In the genomic region with DNA sequence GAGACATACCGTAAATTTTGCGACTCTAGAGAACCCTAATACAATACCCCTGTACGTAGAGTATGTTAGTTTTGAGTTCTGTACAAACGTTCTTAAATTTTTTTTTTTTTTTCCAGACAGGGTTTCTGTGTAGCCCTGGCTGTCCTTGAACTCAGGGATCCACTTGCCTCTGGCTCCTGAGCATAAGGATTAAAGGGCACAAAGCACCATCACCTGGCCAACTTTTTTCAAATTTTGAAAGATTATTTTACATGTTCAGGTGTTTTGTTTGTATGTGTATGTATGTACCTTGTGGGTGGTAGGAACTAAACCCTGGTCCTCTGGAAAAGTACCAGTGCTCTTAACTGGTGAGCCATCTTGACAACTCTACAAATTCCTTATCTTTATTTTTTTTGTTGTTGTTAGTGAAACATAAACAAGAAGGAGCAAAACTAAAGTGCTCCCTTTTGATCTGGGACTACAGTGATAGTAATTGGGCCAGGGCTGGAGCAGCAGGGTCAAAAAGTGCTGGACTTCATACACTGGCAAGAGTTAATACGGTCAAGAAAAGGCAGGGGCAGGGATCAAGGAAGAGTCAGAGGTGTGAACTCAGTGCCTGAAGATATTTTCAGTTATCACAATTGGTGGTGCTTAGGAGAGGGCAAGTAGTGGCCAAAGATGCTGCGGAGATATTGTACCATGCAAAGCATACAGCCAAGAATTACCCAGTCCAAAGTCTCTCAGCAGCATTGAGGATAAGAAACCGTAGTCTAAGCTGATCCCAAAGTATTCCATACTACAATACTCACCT, we compare ENCODE assay signal across 8 mouse cellular contexts. TPM values are rescaled to one million over a fixed set of nuclear protein-coding genes. Genes with fewer than 3 reads are reported as not detected.
DNase-seq lines count a peak whose midpoint lies in the region; ATAC-seq and TF ChIP-seq lines count a peak whose summit lies in the region.

No protein-coding gene starts in this region.

- no peaks in the 10 kb centered on the region for H3K9me3 ChIP-seq in hindbrain, postnatal 0 days (ENCODE audit: low read length)

- WGBS in cerebellum, adult 2 months = 80% methylated on average over 7 of the region's 7 CpGs
- WGBS in hindbrain, postnatal 0 days = 94% methylated on average over 7 of the region's 7 CpGs

- no peaks in the 10 kb centered on the region for H3K27me3 ChIP-seq in cerebellum, adult 2 months (ENCODE audit: control insufficient read depth, insufficient read depth, low read length)
- no peaks in the 10 kb centered on the region for H3K27me3 ChIP-seq in hindbrain, postnatal 0 days (ENCODE audit: insufficient read depth, low read length)
- no peaks in the 10 kb centered on the region for H3K27me3 ChIP-seq in myocyte (ENCODE audit: control insufficient read depth, insufficient read depth, insufficient read length)

- no peak overlapping the region for H3K4me3 ChIP-seq in cerebellum, adult 2 months (replicated peaks; ENCODE audit: insufficient read depth, low read depth, low read length)
- peak overlapping the region; percentile 81 for H3K4me3 ChIP-seq in left cerebral cortex, adult 2 months
- no peak overlapping the region for H3K4me3 ChIP-seq in hindbrain, postnatal 0 days (ENCODE audit: low read length)
- H3K4me3 ChIP-seq in myocyte = peak overlapping the region; percentile 64

- H3ac ChIP-seq in myocyte (ENCODE audit: control insufficient read depth, insufficient read length) = no peak overlapping the region

- H3K27ac ChIP-seq in cerebellum, adult 2 months (ENCODE audit: insufficient read depth, low read length) = 0 out of 2 replicates have a peak overlapping the region, but pooled peaks have one; percentile 40
- no peak overlapping the region for H3K27ac ChIP-seq in left cerebral cortex, adult 2 months
- no peak overlapping the region for H3K27ac ChIP-seq in hindbrain, postnatal 0 days

- H3K9ac ChIP-seq in hindbrain, postnatal 0 days (replicated peaks; ENCODE audit: low read length) = no peak overlapping the region; the same call in 1 of the 2 replicates

- no peak for TF ChIP-seq POLR2A in cerebellum, adult 2 months (IDR thresholded peaks at IDR 0.05; ENCODE audit: borderline replicate concordance, insufficient read depth, low read length)
- TF ChIP-seq POLR2A in myocyte (IDR thresholded peaks at IDR 0.05; ENCODE audit: insufficient read length, low read depth) = no peak

- ATAC-seq in hindbrain, postnatal 0 days = no peak
- ATAC-seq in erythroid progenitor cell, adult 5-6 weeks (replicated peaks; ENCODE audit: low FRiP score, poor library complexity, severe bottlenecking) = no peak

- intact Hi-C loops in left cerebral cortex, adult 2 months (cut with DNase I) = no loop called here

- TF ChIP-seq CTCF in cerebellum, adult 2 months (IDR thresholded peaks at IDR 0.05; ENCODE audit: borderline replicate concordance, insufficient read depth, low read depth, low read length) = no peak
- no peak for TF ChIP-seq CTCF in left cerebral cortex, adult 2 months (IDR thresholded peaks at IDR 0.05)
- TF ChIP-seq CTCF in hindbrain, postnatal 0 days (IDR thresholded peaks at IDR 0.05; ENCODE audit: low read depth) = no peak

- peaks cover 5% of the 10 kb centered on the region for H3K4me1 ChIP-seq in cerebellum, adult 2 months (ENCODE audit: control insufficient read depth, insufficient read depth, low read length)
- H3K4me1 ChIP-seq in hindbrain, postnatal 0 days (ENCODE audit: insufficient read depth, low read length) = peaks cover 11% of the 10 kb centered on the region; the same call in 1 of the 2 replicates

- H3K4me2 ChIP-seq in hindbrain, postnatal 0 days (ENCODE audit: low read depth, low read length) = peak overlapping the region; percentile 78; the same call in 1 of the 2 replicates
- H3K4me2 ChIP-seq in myocyte (ENCODE audit: low read depth) = peak overlapping the region; percentile 74

- DNase-seq in cerebellum, adult 2 months = no peak
- no peak for DNase-seq in cerebellum, adult 9-10 months
- DNase-seq in left cerebral cortex, adult 2 months (ENCODE audit: extremely low spot score in 1 of 2, low spot score in 2 of 2) = no peak
- no peak for DNase-seq in left cerebral cortex, adult 8-10 months (ENCODE audit: low spot score in 2 of 2)
- no peak for DNase-seq in hindbrain, postnatal 0 days (ENCODE audit: low spot score)
- no peak for DNase-seq in thymus, postnatal 25 days

- H3K79me2 ChIP-seq in myocyte (ENCODE audit: control insufficient read depth, insufficient read depth) = peaks cover 42% of the 10 kb centered on the region

- no peaks in the 10 kb centered on the region for H3K36me3 ChIP-seq in hindbrain, postnatal 0 days (ENCODE audit: insufficient read depth, low read length)
- H3K36me3 ChIP-seq in myocyte (ENCODE audit: control insufficient read depth, insufficient read depth) = peaks cover 5% of the 10 kb centered on the region

TF ChIP-seq in myocyte, 11 proteins besides CTCF, POLR2A, EP300 and RAD21:
- TF ChIP-seq MAX (IDR thresholded peaks at IDR 0.05; ENCODE audit: low read depth) (no peak), MYOG (IDR thresholded peaks at IDR 0.05; ENCODE audit: control insufficient read depth in 1 of 3, insufficient read depth in 1 of 3, insufficient read length in 2 of 3, low read depth in 2 of 3) (no peak), TCF3 (IDR thresholded peaks at IDR 0.05; ENCODE audit: insufficient read length, low read depth) (no peak), TCF12 (IDR thresholded peaks at IDR 0.05; ENCODE audit: insufficient read depth, poor library complexity, severe bottlenecking) (no peak), CEBPB (IDR thresholded peaks at IDR 0.05; ENCODE audit: insufficient read depth, poor library complexity, severe bottlenecking) (no peak), SRF (IDR thresholded peaks at IDR 0.05; ENCODE audit: control insufficient read depth, insufficient read length, low read depth) (no peak), USF1 (IDR thresholded peaks at IDR 0.05; ENCODE audit: low read depth) (no peak), MYOD1 (IDR thresholded peaks at IDR 0.05; ENCODE audit: control insufficient read depth in 1 of 3, insufficient read length in 2 of 3, low read depth in 2 of 3) (no peak), POLR2AphosphoS2 (IDR thresholded peaks at IDR 0.05; ENCODE audit: insufficient read length, low read depth) (no peak), E2F4 (IDR thresholded peaks at IDR 0.05; ENCODE audit: insufficient read depth) (no peak), REST (IDR thresholded peaks at IDR 0.05; ENCODE audit: insufficient read depth, insufficient read length) (no peak)
TF ChIP-seq in myocyte: peak in this region for 0.

RNA-seq across cellular contexts. Expression of gene Dnajb4, which starts 1.8 kb away (rescaled TPM):
- polyA plus RNA-seq in cerebellum, adult 2 months (2012; rRNA removed) = 45.2 and 49.1 TPM in 2 replicates
- total RNA-seq in left cerebral cortex, adult 2 months (2021) = 10 to 100 TPM; 75.4 to 78.2 TPM
- 10 to 100 TPM; 62.7 to 70.1 (median 65.9) TPM for total RNA-seq in left cerebral cortex, adult 8-10 months (2022)
- total RNA-seq in hindbrain, postnatal 0 days (2014; rRNA removed) = 26.5 and 40.8 TPM in 2 replicates
- 47.8 and 49.0 TPM in 2 replicates for polyA plus RNA-seq in hindbrain, postnatal 0 days (2015; fragmentation: Nextera tagmentation; extraction: Ambion mirVana)
- 8.1 TPM for polyA plus RNA-seq in myocyte (2012; fragmentation: generic; extraction: Trizol)
- 106 and 107 TPM in 2 replicates for total RNA-seq in erythroid progenitor cell, adult 5-6 weeks (2015; ENCODE audit: low replicate concordance)
- total RNA-seq in erythroid progenitor cell, adult 5-6 weeks (2017; ENCODE audit: low replicate concordance) = 101 and 164 TPM in 2 replicates

RNA-seq across cellular contexts. Expression of gene Fubp1, which starts 1.9 kb away (rescaled TPM):
- polyA plus RNA-seq in cerebellum, adult 2 months (2012; rRNA removed) = 94.5 and 110 TPM in 2 replicates
- total RNA-seq in left cerebral cortex, adult 2 months (2021) = 100 to 1,000 TPM; 131 to 132 TPM
- 100 to 1,000 TPM in 3 of 4 experiments, 10 to 100 TPM in 1; 98.9 to 115 (median 104) TPM for total RNA-seq in left cerebral cortex, adult 8-10 months (2022)
- total RNA-seq in hindbrain, postnatal 0 days (2014; rRNA removed) = 139 and 148 TPM in 2 replicates
- polyA plus RNA-seq in hindbrain, postnatal 0 days (2015; fragmentation: Nextera tagmentation; extraction: Ambion mirVana) = 130 and 139 TPM in 2 replicates
- 27.9 TPM for polyA plus RNA-seq in myocyte (2012; fragmentation: generic; extraction: Trizol)
- 152 and 157 TPM in 2 replicates for total RNA-seq in erythroid progenitor cell, adult 5-6 weeks (2015; ENCODE audit: low replicate concordance)
- total RNA-seq in erythroid progenitor cell, adult 5-6 weeks (2017; ENCODE audit: low replicate concordance) = 169 and 197 TPM in 2 replicates

RNA-seq across cellular contexts. Expression of gene Gipc2, which starts 42.3 kb away (rescaled TPM):
- 9.7 and 10.4 TPM in 2 replicates for polyA plus RNA-seq in cerebellum, adult 2 months (2012; rRNA removed)
- 1 to 10 TPM; 2.8 to 3.2 TPM for total RNA-seq in left cerebral cortex, adult 2 months (2021)
- total RNA-seq in left cerebral cortex, adult 8-10 months (2022) = 1 to 10 TPM; 3.3 to 6.7 (median 5.0) TPM
- 3.1 and 6.7 TPM in 2 replicates for total RNA-seq in hindbrain, postnatal 0 days (2014; rRNA removed)
- polyA plus RNA-seq in hindbrain, postnatal 0 days (2015; fragmentation: Nextera tagmentation; extraction: Ambion mirVana) = 12.8 and 15.6 TPM in 2 replicates
- 0.16 TPM for polyA plus RNA-seq in myocyte (2012; fragmentation: generic; extraction: Trizol)
- not detected in 2 replicates for total RNA-seq in erythroid progenitor cell, adult 5-6 weeks (2015; ENCODE audit: low replicate concordance)
- total RNA-seq in erythroid progenitor cell, adult 5-6 weeks (2017; ENCODE audit: low replicate concordance) = not detected in 2 replicates

RNA-seq across cellular contexts. Expression of gene Nexn, which starts 57.9 kb away (rescaled TPM):
- 5.3 and 6.5 TPM in 2 replicates for polyA plus RNA-seq in cerebellum, adult 2 months (2012; rRNA removed)
- 1 to 10 TPM; 1.4 to 5.0 TPM for total RNA-seq in left cerebral cortex, adult 2 months (2021)
- 1 to 10 TPM; 6.5 to 9.8 (median 7.7) TPM for total RNA-seq in left cerebral cortex, adult 8-10 months (2022)
- total RNA-seq in hindbrain, postnatal 0 days (2014; rRNA removed) = 0.37 and 6.4 TPM in 2 replicates
- 2.5 and 3.4 TPM in 2 replicates for polyA plus RNA-seq in hindbrain, postnatal 0 days (2015; fragmentation: Nextera tagmentation; extraction: Ambion mirVana)
- 24.9 TPM for polyA plus RNA-seq in myocyte (2012; fragmentation: generic; extraction: Trizol)
- not detected in 2 replicates for total RNA-seq in erythroid progenitor cell, adult 5-6 weeks (2015; ENCODE audit: low replicate concordance)
- total RNA-seq in erythroid progenitor cell, adult 5-6 weeks (2017; ENCODE audit: low replicate concordance) = not detected in 2 replicates

Comparison
In these comparisons a context has a peak if more than half of its experiments do, and no peak if none do; other contexts are left out.
1. H3K4me3 ChIP-seq: peak in left cerebral cortex, adult 2 months (single experiment) and myocyte (single experiment); none in cerebellum, adult 2 months (single experiment) and hindbrain, postnatal 0 days (single experiment).